Mouse (Mus musculus) heart, adult 18-20 months (tissue): ENCODE measurements at regions not wholly inside any gene's neighbourhood (a gene's known extent, or its start where the extent isn't known, plus 50 kb on each side); places are given as distances from the start of the nearest gene placed in this dataset.

Source experiments
- DNase-seq, 2 experiments: peaks; one replicate each; pipeline ENCODE4 v3.0.0; 2021 to 2022; ENCODE audit warnings: mixed read lengths in 1 of 2

GRCm38 (mm10) chr8:46898697-46899445 lies 87.8 kb upstream of the Enpp6 start:
- peak in 1 of 2 experiments; percentile 39 for DNase-seq

- DNase-seq, result no peak
These were observed 85.9 kb upstream of the Enpp6 start for GRCm38 (mm10) chr8:46900826-46901225.

- no peak for DNase-seq
These were observed 82.0 kb upstream of the Enpp6 start for GRCm38 (mm10) chr8:46904731-46905130.

GRCm38 (mm10) chr8:46907390-46907789 lies 79.3 kb upstream of the Enpp6 start:
- DNase-seq, result no peak

GRCm38 (mm10) chr8:46908186-46908585 lies 78.5 kb upstream of the Enpp6 start:
- no peak for DNase-seq

- DNase-seq, result no peak
These were observed 72.7 kb upstream of the Enpp6 start for GRCm38 (mm10) chr8:46913956-46914355.

GRCm38 (mm10) chr8:46920071-46920470 lies 66.6 kb upstream of the Enpp6 start:
- DNase-seq, result no peak

- DNase-seq, result peak in 1 of 2 experiments; percentile 39
These were observed 65.6 kb upstream of the Enpp6 start for GRCm38 (mm10) chr8:46921075-46921474.

- no peak for DNase-seq
These were observed 65.1 kb upstream of the Enpp6 start for GRCm38 (mm10) chr8:46921585-46921984.

- peak in 1 of 2 experiments; percentile 49 for DNase-seq
These were observed 61.7 kb upstream of the Enpp6 start for GRCm38 (mm10) chr8:46924787-46925548.

- DNase-seq, result no peak
These were observed 58.0 kb upstream of the Enpp6 start for GRCm38 (mm10) chr8:46928718-46929117.

GRCm38 (mm10) chr8:46929678-46930077 lies 57.0 kb upstream of the Enpp6 start:
- DNase-seq, result no peak

GRCm38 (mm10) chr8:46931267-46931666 lies 55.4 kb upstream of the Enpp6 start:
- DNase-seq, result peak in 1 of 2 experiments; percentile 60

GRCm38 (mm10) chr8:46933256-46933655 lies 53.4 kb upstream of the Enpp6 start:
- no peak for DNase-seq

GRCm38 (mm10) chr8:46934254-46934653 lies 52.4 kb upstream of the Enpp6 start:
- DNase-seq, result peak; percentile 65 to 79

GRCm38 (mm10) chr8:46934898-46935297 lies 51.8 kb upstream of the Enpp6 start:
- DNase-seq, result peak; percentile 82 to 84

- DNase-seq, result peak; percentile 45 to 55
These were observed 50.6 kb upstream of the Enpp6 start for GRCm38 (mm10) chr8:46936039-46936438.
